Mouse (Mus musculus) embryonic fibroblast, embryonic 13.5 days (primary cell): Measurements from ENCODE around the gene Clic4.

Experiments used
- CTCF ChIP-seq: IDR thresholded peaks from 2 replicates; pipeline ENCODE4 v1.5.1; 2011; ENCODE audit warnings: mild to moderate bottlenecking, control low read depth, low read length, moderate library complexity, borderline replicate concordance; ENCODE audit not compliant: insufficient read depth
- POLR2A ChIP-seq: IDR thresholded peaks from 2 replicates; pipeline ENCODE4 v1.6.1; 2011; ENCODE audit warnings: low read depth, mild to moderate bottlenecking, control low read depth, low read length, moderate library complexity

DNA sequence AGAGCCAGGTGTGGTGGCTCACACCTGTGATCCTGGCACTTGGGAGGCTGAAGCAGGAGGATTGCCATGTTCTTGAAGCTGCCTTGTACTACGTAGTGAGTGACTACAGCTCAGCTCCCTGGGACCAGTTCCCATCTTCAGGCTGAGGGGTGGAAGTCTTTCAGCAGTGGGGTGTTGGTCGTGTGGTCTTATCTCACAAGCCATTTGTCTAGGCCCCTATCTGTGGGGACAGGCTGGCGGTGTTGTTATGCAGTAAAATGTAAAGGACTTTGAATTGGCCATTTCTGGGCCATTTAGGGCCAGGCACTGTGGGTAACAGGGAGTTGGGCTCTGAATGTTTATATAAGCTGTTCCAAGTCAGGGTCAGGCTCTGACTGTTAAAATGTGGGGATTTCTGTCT is 15.4 kb upstream of the Clic4 start:
- no peak for TF ChIP-seq POLR2A
- TF ChIP-seq CTCF, result no peak
